Mouse (Mus musculus) gastrocnemius, adult 2 months (tissue): ENCODE measurements around the gene Snrnp35. TPM values are rescaled to one million over a fixed set of nuclear protein-coding genes. Genes with fewer than 3 reads are reported as not detected.

Source experiments
- DNase-seq: peaks from one replicate; pipeline ENCODE4 v3.0.0; 2022
- H3K27ac ChIP-seq: fragments of 200-600 bp; 2 replicates; pipeline ENCODE4 v1.8.1; 2022; ENCODE audit warnings: mild to moderate bottlenecking
- H3K4me3 ChIP-seq: fragments of 200-600 bp; 2 replicates; pipeline ENCODE4 v1.8.1; 2022; ENCODE audit warnings: mild to moderate bottlenecking, moderate library complexity
- CTCF ChIP-seq: fragments of 200-600 bp; IDR thresholded peaks from 2 replicates; pipeline ENCODE4 v1.8.1; 2022; ENCODE audit warnings: antibody characterized with exemption, mild to moderate bottlenecking, moderate library complexity
- intact Hi-C: fragments of 180-260 bp; cut with DNase I; formaldehyde crosslinking; loops from one replicate; pipeline ENCODE4 v1.15.1; 2025
- long read RNA-seq, 2 experiments: library from polyadenylated mRNA; stranded (forward); transcript quantifications; one replicate each; pipeline ENCODE4 v2.0.0; 2021
- total RNA-seq, 2 experiments: library from RNA; stranded (reverse); gene quantifications; 2 replicates each; pipeline ENCODE4 v1.2.3; 2021

Snrnp35 gene
- total RNA-seq, result 10 to 100 TPM; 27.7 to 33.1 TPM
- long read RNA-seq, experiment 1, partial matches to known transcripts, result 0 of 22 reads
- long read RNA-seq, experiment 1, other reads (novel, unspliced or antisense), result 17 of 22 reads
- long read RNA-seq, experiment 2, partial matches to known transcripts, result 18 of 26 reads
- long read RNA-seq, experiment 2, other reads (novel, unspliced or antisense), result 0 of 26 reads

DNA sequence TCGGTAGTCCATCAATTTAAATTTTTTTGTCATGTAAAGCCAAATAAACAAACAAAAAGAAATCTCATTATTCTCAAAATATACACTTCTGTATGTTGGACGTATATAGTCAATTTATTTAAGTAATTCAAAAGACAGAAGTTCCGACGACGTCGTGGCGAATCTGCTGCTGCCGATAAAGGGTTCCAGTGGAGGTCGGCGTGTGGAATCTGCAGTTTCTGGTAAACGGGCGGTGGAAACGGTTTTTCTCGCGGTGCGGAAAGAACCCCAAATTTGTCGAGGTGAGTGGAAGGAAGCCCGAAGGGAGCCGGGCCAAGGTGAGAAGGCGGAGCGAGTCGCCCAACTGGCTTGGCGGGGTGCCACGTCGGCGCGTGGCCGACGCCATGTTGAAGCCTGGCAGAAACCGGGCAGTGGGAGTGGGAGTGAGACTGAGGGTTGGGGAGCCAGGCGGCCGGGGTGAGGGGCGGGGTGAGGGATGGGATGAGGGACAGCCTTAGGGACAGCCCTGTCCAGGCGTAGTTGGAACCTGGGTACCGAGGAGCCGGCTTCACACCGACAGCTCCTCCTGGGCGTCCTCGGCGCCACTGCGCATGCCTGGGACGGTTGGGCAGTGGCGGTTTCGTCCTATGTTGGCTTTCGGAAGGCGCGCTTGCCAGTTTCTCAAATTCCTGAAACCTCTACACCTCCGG lies at the start of gene Snrnp35:
Gene Snrnp35 (plus strand): TSS at position 169 of the 689 bp plus-strand sequence.
- H3K4me3 ChIP-seq, result peak within 1 kb of the TSS; percentile 74
- H3K27ac ChIP-seq, result peak within 1 kb of the TSS; percentile 97
- no peak for TF ChIP-seq CTCF
- peak; percentile 95 for DNase-seq
- intact Hi-C loops, result no loop called here

DNA sequence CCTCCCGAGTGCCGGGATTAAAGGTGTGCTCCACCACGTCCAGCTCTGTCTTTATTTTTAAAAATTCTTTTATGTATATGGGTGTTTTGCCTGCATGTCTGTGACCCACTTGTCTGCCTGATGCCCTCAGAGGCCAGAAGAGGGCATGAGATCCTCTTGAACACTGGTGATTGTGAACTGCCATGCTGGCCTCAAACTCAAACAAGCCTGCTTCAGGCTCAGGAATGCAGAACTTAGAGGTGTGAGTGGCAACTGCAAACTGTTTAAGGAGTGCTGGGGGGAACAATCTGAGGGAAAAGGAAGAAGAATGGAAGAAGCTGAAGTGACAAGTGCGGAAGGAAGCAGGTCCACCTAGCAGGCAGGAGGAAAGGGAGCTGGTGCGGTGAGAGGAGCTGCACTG lies 44.7 kb upstream of the Snrnp35 start:
- TF ChIP-seq CTCF, result peak; percentile 54
- intact Hi-C loops, result no loop called here
- H3K4me3 ChIP-seq, result no peak overlapping the region
- peak overlapping the region; percentile 96 for H3K27ac ChIP-seq
- peak; percentile 42 for DNase-seq

- Histone ChIP-seq H3K27ac (peak overlapping the region; percentile 96), H3K4me3 (peak overlapping the region; percentile 93)
- DNase-seq, result no peak
- intact Hi-C loops, result no loop called here
- TF ChIP-seq CTCF, result no peak
Observed at GRCm38 (mm10) chr5:124438746-124439145, 44.2 kb upstream of the Snrnp35 start.

DNA sequence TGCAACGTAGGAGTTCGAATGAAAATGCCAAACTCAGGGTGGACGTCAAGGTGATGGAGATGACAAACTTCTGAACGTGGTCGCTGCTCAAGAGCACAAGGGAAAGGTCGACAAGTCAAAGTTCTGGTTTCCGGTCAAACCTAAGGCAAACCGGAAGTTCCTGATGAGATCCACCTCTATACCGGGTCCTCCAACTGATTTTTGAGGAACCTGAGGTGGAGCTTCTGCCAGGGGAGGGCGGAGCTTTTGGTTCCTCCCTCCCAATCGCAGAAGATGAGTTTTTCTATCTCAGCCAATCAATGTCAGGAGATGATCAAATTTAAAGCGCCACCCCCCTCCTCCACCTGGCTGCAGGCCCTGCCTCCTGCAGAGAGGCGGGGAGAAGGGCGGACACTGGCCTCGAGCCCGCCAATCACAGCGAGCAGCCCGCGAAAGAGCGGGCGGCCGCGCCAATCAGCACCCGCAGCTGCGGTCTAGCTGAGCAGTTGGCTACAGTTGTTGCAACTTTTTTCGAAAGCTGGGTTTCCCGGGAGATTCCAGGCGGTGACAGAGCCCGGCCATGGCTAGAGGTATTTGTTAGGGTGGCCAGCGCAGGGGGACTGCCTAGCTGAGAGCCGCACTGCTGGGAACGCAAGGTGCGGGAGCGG lies 43.4 kb upstream of the Snrnp35 start, which contains the start of gene Kmt5a:
Gene Kmt5a (plus strand): TSS at position 484 of the 647 bp plus-strand sequence.
- intact Hi-C loops, result no loop called here
- peak within 1 kb of the TSS; percentile 93 for H3K4me3 ChIP-seq
- peak within 1 kb of the TSS; percentile 96 for H3K27ac ChIP-seq
- TF ChIP-seq CTCF, result no peak
- DNase-seq, result peak; percentile 98

DNA sequence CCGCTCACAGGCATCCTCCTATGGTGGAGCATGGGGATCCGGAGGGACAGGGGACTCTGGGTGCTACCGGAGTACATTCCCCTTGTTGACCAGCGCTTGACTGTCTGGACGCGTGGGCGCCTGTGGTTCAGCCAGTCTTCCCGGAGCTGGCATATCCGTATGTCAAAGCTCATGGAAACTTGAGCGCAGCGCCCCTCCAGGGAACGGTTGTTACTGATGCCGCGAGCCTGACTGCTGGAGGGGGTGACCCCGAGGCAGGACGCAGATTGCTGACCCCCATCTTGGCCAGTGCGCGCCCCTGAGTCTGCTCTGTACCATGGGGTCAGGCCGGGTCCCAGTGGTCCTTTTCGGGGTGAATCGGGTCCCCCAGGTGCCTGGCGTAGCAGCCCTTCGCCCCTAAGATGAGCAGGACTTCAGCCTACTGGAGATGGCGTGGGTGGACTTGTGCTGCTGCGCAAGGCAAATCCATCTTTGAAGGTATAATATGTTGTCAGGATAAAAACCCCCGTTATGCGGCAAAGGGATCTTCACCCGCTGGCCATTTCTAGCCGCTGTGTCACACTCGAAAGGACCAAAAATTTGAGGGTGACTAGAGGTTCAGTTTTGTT lies 42.7 kb upstream of the Snrnp35 start:
- TF ChIP-seq CTCF, result peak; percentile 49
- Histone ChIP-seq H3K4me3 (peak overlapping the region; percentile 93), H3K27ac (peak overlapping the region; percentile 96)
- DNase-seq, result peak; percentile 84
- intact Hi-C loops, result no loop called here

GRCm38 (mm10) chr5:124442628-124443027 lies 40.3 kb upstream of the Snrnp35 start:
- no peak for TF ChIP-seq CTCF
- no peak overlapping the region for H3K4me3 ChIP-seq
- DNase-seq, result no peak
- intact Hi-C loops, result no loop called here
- no peak overlapping the region for H3K27ac ChIP-seq

DNA sequence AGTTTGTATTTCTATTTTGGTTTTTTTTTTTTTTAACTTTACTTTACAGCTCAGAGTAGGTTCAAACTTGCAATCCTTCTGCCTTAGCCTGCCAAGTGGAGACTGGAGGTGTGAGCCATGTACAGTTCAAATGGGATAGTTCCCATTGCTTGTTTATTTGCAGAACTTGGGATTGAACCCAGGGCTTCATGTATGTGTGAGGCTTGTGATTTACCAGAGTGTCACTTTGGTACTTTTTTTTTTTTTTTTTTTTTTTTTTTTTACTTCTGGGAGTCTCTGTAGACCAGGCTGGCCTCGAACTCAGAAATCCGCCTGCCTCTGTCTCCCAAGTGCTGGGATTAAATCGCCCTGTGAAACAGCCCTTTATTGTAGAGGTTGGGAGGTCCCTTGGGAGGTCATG lies 38.7 kb upstream of the Snrnp35 start:
- Histone ChIP-seq H3K4me3 (peak overlapping the region; percentile 92), H3K27ac (peak overlapping the region; percentile 97)
- no peak for DNase-seq
- intact Hi-C loops, result no loop called here
- TF ChIP-seq CTCF, result no peak

- DNase-seq, result peak; percentile 92
- no peak for TF ChIP-seq CTCF
- Histone ChIP-seq H3K27ac (peak overlapping the region; percentile 97), H3K4me3 (peak overlapping the region; percentile 92)
- intact Hi-C loops, result no loop called here
Observed at GRCm38 (mm10) chr5:124444661-124445561, 38.0 kb upstream of the Snrnp35 start.

- Histone ChIP-seq H3K4me3 (peak overlapping the region; percentile 92), H3K27ac (peak overlapping the region; percentile 93)
- intact Hi-C loops, result no loop called here
- peak; percentile 74 for DNase-seq
- no peak for TF ChIP-seq CTCF
Observed at GRCm38 (mm10) chr5:124445621-124446293, 37.2 kb upstream of the Snrnp35 start.

- intact Hi-C loops, result no loop called here
- TF ChIP-seq CTCF, result no peak
- DNase-seq, result peak; percentile 86
- peak overlapping the region; percentile 92 for H3K4me3 ChIP-seq
- peak overlapping the region; percentile 93 for H3K27ac ChIP-seq
Observed at GRCm38 (mm10) chr5:124446301-124446881, 36.5 kb upstream of the Snrnp35 start.

GRCm38 (mm10) chr5:124449494-124449893 lies 33.4 kb upstream of the Snrnp35 start:
- DNase-seq, result no peak
- intact Hi-C loops, result loop anchor here (2.0 kb wide), 1 partner anchor 25 kb away; no protein-coding TSS in a partner anchor
- H3K27ac ChIP-seq, result peak overlapping the region; percentile 50
- no peak for TF ChIP-seq CTCF
- peak overlapping the region; percentile 92 for H3K4me3 ChIP-seq
